Mouse (Mus musculus) lung, postnatal 0 days (tissue): ENCODE measurements around the gene Ppp4r3b. TPM values are rescaled to one million over a fixed set of nuclear protein-coding genes. Genes with fewer than 3 reads are reported as not detected.

Experiments used
- ATAC-seq: fragments of 200-750 bp; cut with Nextera tagmentation; 2 replicates; pipeline ENCODE4 v1.8.0; 2017; ENCODE audit warnings: moderate library complexity
- DNase-seq: peaks from one replicate; pipeline ENCODE4 v3.0.0-alpha.2; 2016; ENCODE audit warnings: low spot score
- H3K27ac ChIP-seq: fragments of 300-500 bp; sonication (generic); 2 replicates; pipeline ENCODE4 v1.5.1; 2014; ENCODE audit warnings: antibody characterized with exemption, mild to moderate bottlenecking, low read length, mixed read lengths
- H3K27me3 ChIP-seq: fragments of 300-500 bp; sonication (generic); replicated peaks from 2 replicates; pipeline ENCODE4 v1.6.1; 2014; ENCODE audit warnings: low read length, mixed read lengths; ENCODE audit not compliant: insufficient read depth
- H3K36me3 ChIP-seq: fragments of 300-500 bp; sonication (generic); 2 replicates; pipeline ENCODE4 v1.6.1; 2014; ENCODE audit warnings: low read length, mixed read lengths; ENCODE audit not compliant: insufficient read depth
- H3K4me1 ChIP-seq: fragments of 300-500 bp; sonication (generic); 2 replicates; pipeline ENCODE4 v1.6.1; 2014; ENCODE audit warnings: antibody characterized with exemption, low read depth, low read length, mixed read lengths; ENCODE audit not compliant: insufficient read depth
- H3K4me2 ChIP-seq: fragments of 300-500 bp; sonication (generic); replicated peaks from 2 replicates; pipeline ENCODE4 v1.6.1; 2014; ENCODE audit warnings: low read depth, mild to moderate bottlenecking, low read length, moderate library complexity, mixed read lengths
- H3K4me3 ChIP-seq: fragments of 300-500 bp; sonication (generic); 2 replicates; pipeline ENCODE4 v1.5.1; 2014; ENCODE audit warnings: low read depth, low read length
- H3K9ac ChIP-seq: fragments of 300-500 bp; sonication (generic); replicated peaks from 2 replicates; pipeline ENCODE4 v1.6.1; 2014; ENCODE audit warnings: low read depth, mild to moderate bottlenecking
- H3K9me3 ChIP-seq: fragments of 300-500 bp; sonication (generic); 2 replicates; pipeline ENCODE4 v1.6.1; 2016; ENCODE audit warnings: low read length, mixed read lengths
- CTCF ChIP-seq: IDR thresholded peaks from 2 replicates; pipeline ENCODE4 v1.5.1; 2016; ENCODE audit warnings: antibody characterized with exemption, mild to moderate bottlenecking
- EP300 ChIP-seq: IDR thresholded peaks from 2 replicates; pipeline ENCODE4 v1.6.1; 2016; ENCODE audit warnings: antibody characterized with exemption, mild to moderate bottlenecking, control low read depth
- WGBS: fragments of 180-500 bp; shearing (Covaris S2); extraction: QIAGEN DNeasy Blood & Tissue Kit; methylation state at CpG from one replicate; pipeline ENCODE4 v1.1.7; 2014; 5-methylcytosine and 5-hydroxymethylcytosine counted together
- polyA plus RNA-seq: library from polyadenylated mRNA; unstranded; fragments of >200 nt; fragmentation: Nextera tagmentation; extraction: Ambion mirVana; gene quantifications from 2 replicates; pipeline ENCODE4 v1.2.1, GENCODE M21; 2015

The Ppp4r3b gene
- 56.7 and 64.5 TPM in 2 replicates for polyA plus RNA-seq

DNA sequence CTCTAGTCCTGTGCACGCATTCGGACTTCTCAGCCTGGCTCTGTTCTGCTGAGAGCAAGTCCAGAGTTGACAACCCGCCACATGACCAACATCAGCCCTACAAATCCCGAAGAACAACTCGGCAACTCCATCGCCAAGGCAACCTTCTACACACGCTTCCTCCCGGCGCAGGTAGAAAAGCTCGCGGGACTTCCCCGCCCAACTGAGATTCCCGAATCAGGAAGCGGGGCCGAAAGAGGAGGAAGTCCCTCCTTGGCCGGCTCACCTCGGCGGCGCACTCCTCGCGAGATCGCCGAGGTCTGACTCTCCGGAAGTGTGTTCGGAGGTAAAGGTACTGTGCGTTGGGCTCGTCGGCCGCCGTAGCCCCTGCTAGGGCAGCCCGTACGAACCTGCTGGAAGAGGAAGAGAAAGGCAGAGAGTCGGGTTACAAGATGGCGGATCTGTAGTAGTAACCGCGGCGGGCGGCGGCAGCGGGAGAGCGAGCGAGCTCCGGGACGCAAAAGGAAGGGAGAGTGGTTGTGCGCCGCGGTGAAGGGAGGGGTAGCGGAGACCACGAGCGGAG, at the start of gene Ppp4r3b:
Gene Ppp4r3b, plus strand, starts transcription at position 328 of the 562 bp plus-strand sequence.
- peak; percentile 97 for ATAC-seq
- H3K4me3 ChIP-seq = peak within 1 kb of the TSS; percentile 100
- peaks cover 9% of the 10 kb centered on the region for H3K4me1 ChIP-seq
- H3K27me3 ChIP-seq = no peaks in the 10 kb centered on the region
- DNase-seq = peak; percentile 99
- peak within 1 kb of the TSS; percentile 99 for H3K27ac ChIP-seq
- peak within 1 kb of the TSS; percentile 100 for H3K9ac ChIP-seq
- TF ChIP-seq CTCF = peak; percentile 36
- TF ChIP-seq EP300 = peak; percentile 93
- under 1% methylated on average over 48 of the region's 50 CpGs for WGBS
- H3K36me3 ChIP-seq = no peaks in the 10 kb centered on the region
- H3K9me3 ChIP-seq = no peaks in the 10 kb centered on the region
- H3K4me2 ChIP-seq = peak within 1 kb of the TSS; percentile 93

DNA sequence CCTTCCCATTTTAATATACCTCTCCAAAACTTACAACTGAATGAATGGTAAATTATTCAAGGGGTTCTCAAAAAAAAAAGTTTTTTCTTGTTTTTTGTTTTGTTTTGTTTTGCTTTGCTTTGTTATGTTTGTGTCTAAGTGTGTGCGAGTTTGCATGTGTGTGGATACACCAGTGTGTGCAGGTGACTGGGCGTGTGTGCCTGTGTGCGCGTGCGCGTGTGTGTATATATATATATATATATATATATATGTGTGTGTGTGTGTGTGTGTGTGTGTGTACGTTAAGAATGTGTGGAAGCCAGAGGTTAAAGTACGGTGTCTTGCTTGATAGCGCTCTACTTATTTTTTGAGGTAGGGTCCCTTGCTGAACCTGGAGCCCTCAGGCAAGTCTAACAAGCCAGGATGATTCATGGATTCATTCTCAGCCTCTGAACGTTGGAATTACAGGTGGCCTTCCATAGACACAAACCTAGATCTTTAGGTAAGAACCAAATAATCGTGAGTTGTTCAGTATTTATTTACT, 42.8 kb upstream of the Ppp4r3b start:
- no peaks in the 10 kb centered on the region for H3K27me3 ChIP-seq
- H3K9me3 ChIP-seq = no peaks in the 10 kb centered on the region
- TF ChIP-seq EP300 = no peak
- TF ChIP-seq CTCF = no peak
- H3K4me2 ChIP-seq = peak overlapping the region; percentile 81
- no peaks in the 10 kb centered on the region for H3K4me1 ChIP-seq
- no peak overlapping the region for H3K27ac ChIP-seq
- 46% methylated on average over 11 of the region's 11 CpGs for WGBS
- no peaks in the 10 kb centered on the region for H3K36me3 ChIP-seq
- ATAC-seq (peak; percentile 17; the same call in 1 of the 2 replicates), DNase-seq (peak; percentile 11)
- H3K9ac ChIP-seq = peak overlapping the region; percentile 80
- peak overlapping the region; percentile 85 for H3K4me3 ChIP-seq

DNA sequence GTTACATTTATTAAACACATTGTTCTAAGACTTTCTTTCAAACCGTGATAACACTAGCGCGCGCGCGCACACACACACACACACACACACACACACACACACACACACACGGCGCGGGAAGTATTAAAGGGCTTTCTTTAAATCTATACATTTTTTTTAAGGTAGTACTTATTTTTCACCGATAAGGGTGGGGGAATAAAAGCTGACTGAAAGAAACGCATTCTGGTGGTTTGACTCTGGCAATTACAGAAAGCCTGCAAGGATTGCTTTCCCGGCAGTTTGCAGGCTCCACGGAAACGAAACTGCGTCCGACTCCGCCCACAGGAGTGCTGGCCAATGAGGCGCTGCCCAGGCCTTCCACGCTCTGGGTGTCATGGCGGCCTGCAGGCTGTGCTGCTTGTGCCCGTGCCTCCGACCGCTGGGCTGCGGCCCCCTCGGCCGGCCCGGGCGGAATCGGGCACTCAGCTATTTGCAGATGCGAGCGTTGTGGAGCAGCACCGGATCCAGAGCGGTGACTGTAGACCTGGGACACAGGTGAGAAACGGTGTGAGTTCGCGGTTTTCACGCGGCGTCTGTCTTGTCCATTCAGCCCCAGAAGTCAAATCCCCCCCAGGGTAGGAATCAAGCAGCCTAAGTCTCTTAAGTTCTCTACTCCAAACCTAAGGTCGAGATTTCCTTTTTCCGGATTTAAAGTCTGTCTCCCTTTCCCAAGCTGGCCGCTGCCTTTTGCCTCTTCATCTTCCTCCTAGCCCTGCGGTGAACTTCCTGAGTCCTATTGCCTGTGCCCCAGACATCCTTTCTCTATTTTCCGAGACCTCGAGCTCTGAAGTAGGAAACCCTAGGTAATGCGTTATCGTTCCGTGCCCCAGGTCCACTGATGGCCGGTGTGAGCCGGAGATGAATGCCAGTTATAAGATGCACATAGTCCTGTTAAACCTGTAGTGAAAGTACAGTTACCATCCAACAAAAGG, 42.0 kb upstream of the Ppp4r3b start, which contains the start of gene Pnpt1:
Gene Pnpt1, plus strand, starts transcription at position 360 of the 971 bp plus-strand sequence.
- ATAC-seq = peak; percentile 100
- Histone ChIP-seq H3K9me3 (no peaks in the 10 kb centered on the region), H3K27ac (peak within 1 kb of the TSS; percentile 43), H3K27me3 (no peaks in the 10 kb centered on the region), H3K36me3 (no peaks in the 10 kb centered on the region), H3K4me2 (peak within 1 kb of the TSS; percentile 81), H3K4me3 (peak within 1 kb of the TSS; percentile 85), H3K4me1 (no peaks in the 10 kb centered on the region), H3K9ac (peak within 1 kb of the TSS; percentile 80)
- TF ChIP-seq CTCF (no peak), EP300 (no peak)
- DNase-seq = peak; percentile 95
- WGBS = 4% methylated on average over 50 of the region's 50 CpGs

DNA sequence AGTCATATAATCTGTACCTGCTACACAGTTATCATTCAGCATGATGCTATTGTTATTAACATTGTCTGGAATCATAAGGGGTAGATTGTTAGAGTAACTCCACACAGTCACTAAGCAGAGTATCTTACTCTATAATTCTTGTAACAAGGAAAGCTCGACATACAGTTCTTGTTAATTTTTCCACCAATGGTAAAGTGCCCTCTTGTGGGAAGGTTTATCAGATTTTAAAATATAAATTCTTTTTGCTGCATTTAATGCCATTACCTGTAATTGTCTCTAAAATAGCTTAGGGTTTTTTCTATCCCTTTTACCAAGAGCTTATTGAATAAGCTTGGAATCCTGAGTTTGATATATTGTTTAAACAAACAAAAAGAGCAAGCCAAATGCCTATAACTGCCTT, 32.0 kb upstream of the Ppp4r3b start:
- DNase-seq (no peak), ATAC-seq (no peak)
- TF ChIP-seq EP300 (no peak), CTCF (no peak)
- Histone ChIP-seq H3K9me3 (no peaks in the 10 kb centered on the region), H3K27ac (no peak overlapping the region), H3K27me3 (no peaks in the 10 kb centered on the region), H3K36me3 (peaks cover 29% of the 10 kb centered on the region; the same call in 1 of the 2 replicates), H3K4me2 (no peak overlapping the region), H3K4me1 (no peaks in the 10 kb centered on the region), H3K9ac (no peak overlapping the region), H3K4me3 (no peak overlapping the region)
- WGBS = 55% methylated on average over 1 of the region's 1 CpGs

DNA sequence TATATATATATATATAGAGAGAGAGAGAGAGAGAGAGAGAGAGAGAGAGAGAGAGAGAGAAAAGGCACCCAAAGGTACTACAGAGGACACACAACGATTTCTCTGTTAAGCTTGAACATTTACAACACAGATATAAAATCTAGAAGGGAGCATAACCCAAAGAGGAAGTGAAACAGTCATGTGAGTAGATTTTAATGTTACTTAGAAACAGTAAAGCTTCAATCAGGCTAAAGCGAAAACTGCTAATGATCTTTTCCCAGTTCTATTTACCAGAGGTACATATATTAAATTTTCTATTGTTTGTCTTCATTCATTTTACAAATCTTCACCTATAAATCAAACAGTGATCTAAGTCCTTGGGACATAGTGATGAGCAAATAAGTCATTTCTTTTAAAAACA, 23.8 kb upstream of the Ppp4r3b start:
- Histone ChIP-seq H3K4me1 (no peaks in the 10 kb centered on the region), H3K4me2 (no peak overlapping the region), H3K9me3 (no peaks in the 10 kb centered on the region), H3K4me3 (no peak overlapping the region), H3K36me3 (peaks cover 6% of the 10 kb centered on the region; the same call in 1 of the 2 replicates), H3K27ac (no peak overlapping the region), H3K27me3 (no peaks in the 10 kb centered on the region), H3K9ac (no peak overlapping the region)
- 85% methylated on average over 2 of the region's 2 CpGs for WGBS
- no peak for ATAC-seq
- TF ChIP-seq EP300 (no peak), CTCF (no peak)
- DNase-seq = no peak

DNA sequence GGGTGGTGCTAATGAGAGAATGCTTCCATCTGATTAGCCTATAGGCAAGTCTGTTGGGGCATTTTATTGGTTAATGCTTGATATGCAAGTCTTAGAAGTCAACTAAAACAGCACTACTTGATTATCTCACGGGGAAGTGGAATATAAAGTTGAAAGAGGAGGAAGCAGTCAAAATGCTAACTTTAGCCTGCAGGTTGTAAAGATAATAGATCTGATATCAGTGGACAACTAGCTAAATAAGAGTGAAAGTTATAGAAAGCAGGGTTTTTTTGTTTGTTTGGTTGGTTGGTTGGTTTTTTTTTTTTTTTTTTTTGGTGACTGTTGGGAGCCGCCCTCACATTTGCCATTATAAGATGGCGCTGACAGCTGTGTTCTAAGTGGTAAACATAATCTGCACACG, 9.1 kb upstream of the Ppp4r3b start:
- peaks cover 10% of the 10 kb centered on the region for H3K36me3 ChIP-seq
- DNase-seq (no peak), ATAC-seq (no peak)
- H3K9me3 ChIP-seq = no peaks in the 10 kb centered on the region
- H3K4me3 ChIP-seq = no peak overlapping the region
- no peak overlapping the region for H3K9ac ChIP-seq
- H3K27me3 ChIP-seq = no peaks in the 10 kb centered on the region
- TF ChIP-seq CTCF (no peak), EP300 (no peak)
- H3K4me1 ChIP-seq = no peaks in the 10 kb centered on the region
- no peak overlapping the region for H3K4me2 ChIP-seq
- H3K27ac ChIP-seq = no peak overlapping the region
- 91% methylated on average over 4 of the region's 4 CpGs for WGBS
